Mouse (Mus musculus) left cerebral cortex, postnatal 4 days (tissue): ENCODE measurements around the gene C1qtnf1. TPM values are rescaled to one million over a fixed set of nuclear protein-coding genes. Genes with fewer than 3 reads are reported as not detected.
"Not testable (repeated sequence)": the region's sequence is repeated elsewhere in the genome, so short reads cannot be mapped to it uniquely, and the experiment has no call there.

Experiments
- DNase-seq: peaks from one replicate; pipeline ENCODE4 v3.0.0-alpha.2; 2022
- intact Hi-C: fragments of 180-260 bp; cut with DNase I; formaldehyde crosslinking; loops from one replicate; pipeline ENCODE4 v1.15.1; 2025
- total RNA-seq, 2 experiments: library from RNA; stranded (reverse); gene quantifications; 2 replicates each; pipeline ENCODE4 v1.2.3; 2021

The C1qtnf1 gene
- 1 to 10 TPM; 7.2 to 7.4 TPM for total RNA-seq

- DNase-seq, result no peak
Observed at GRCm38 (mm10) chr11:118427986-118428385, at the start of gene C1qtnf1. Gene C1qtnf1, plus strand, starts transcription at chr11:118428203.

GRCm38 (mm10) chr11:118378656-118379055, 49.3 kb upstream of the C1qtnf1 start:
- intact Hi-C loops, result loop anchor here (10.0 kb wide), 1 partner anchor 304 kb away; no protein-coding TSS in a partner anchor
- no peak for DNase-seq

More at GRCm38 (mm10) chr11:118427986-118428385, at the start of gene C1qtnf1:
- intact Hi-C loops, result loop anchor here (5.0 to 10.0 kb wide), 2 partner anchors 314 to 547 kb away; no protein-coding TSS in a partner anchor

GRCm38 (mm10) chr11:118379251-118380009, 48.6 kb upstream of the C1qtnf1 start:
- intact Hi-C loops, result loop anchor here (10.0 kb wide), 1 partner anchor 305 kb away; no protein-coding TSS in a partner anchor
- DNase-seq, result peak; percentile 92

DNA sequence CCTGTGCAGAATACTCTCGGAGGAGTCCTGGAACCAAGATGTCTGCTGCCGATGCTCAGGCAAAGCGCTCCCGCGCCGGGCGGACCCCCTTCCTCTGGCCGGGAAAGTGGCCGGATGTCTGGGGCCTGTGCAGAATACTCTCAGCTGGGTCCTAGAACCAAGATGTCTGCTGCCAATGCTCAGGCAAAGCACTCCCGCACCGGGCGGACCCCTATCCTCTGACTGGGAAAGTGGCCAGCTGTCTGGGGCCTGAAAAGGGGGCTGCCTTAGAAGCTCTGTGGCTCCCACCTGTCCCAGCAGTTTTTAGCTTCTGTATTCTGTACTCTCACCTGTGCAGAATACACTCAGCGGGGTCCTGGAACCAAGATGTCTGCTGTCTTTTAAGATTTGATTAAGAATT, 40.2 kb upstream of the C1qtnf1 start:
- intact Hi-C loops, DNase-seq: not testable (repeated sequence)

DNA sequence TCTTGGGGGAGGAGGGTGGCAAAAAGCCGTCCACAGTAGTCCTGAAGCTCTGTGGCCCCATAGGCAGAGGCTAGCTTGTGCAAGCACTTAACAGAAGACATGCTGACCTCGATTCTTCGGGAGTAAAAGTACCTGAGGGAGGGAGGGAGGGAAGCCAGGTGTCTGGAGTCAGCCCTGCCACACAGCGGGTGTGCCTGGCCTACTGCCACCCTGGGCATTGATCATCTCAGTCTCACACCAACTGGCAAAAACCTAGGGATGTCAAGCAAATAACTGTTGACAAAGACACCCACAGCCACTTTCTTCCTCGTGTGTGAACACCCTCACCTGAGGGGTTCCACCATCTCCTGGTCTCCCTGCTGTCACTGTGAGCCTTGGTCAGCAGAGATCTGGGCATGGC, 34.0 kb upstream of the C1qtnf1 start:
- DNase-seq, result no peak
- intact Hi-C loops, result no loop called here

GRCm38 (mm10) chr11:118394538-118394937, 33.5 kb upstream of the C1qtnf1 start:
- intact Hi-C loops, result no loop called here
- no peak for DNase-seq

- DNase-seq, result no peak
- intact Hi-C loops, result no loop called here
Observed at GRCm38 (mm10) chr11:118397806-118398530, 30.0 kb upstream of the C1qtnf1 start.

DNA sequence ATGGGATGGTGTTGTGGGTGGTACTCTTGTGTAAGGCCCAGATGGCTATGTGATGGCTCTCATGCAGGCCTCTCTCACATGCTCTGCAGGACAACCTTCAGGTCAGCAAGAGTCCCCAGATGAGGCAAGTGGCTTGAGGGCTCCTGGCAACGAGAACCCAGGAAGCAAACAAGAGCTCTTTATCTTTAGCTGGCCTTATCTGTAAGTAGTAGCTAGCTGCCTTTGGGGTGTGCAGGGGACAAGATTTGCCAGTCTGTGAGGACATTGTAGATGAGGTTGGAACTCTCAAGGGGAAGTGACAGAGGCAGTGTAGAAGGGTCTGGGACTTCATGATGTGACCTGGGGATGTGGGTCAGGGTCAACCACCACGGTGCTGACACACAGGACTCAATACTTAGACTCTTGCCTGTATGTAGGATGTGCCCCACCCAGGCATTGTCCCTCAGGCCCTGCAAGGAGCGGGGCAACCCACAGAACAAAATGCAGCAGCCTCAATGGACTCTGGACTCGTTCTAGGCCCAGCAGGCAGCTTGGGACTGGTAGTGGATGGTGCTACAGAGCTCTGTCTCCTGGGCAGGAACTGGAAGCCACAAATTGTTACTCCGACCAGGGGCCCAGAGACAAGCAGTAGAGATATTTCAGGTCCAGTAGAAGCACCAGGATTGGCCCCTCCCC, 28.0 kb upstream of the C1qtnf1 start:
- intact Hi-C loops, result no loop called here
- no peak for DNase-seq

DNA sequence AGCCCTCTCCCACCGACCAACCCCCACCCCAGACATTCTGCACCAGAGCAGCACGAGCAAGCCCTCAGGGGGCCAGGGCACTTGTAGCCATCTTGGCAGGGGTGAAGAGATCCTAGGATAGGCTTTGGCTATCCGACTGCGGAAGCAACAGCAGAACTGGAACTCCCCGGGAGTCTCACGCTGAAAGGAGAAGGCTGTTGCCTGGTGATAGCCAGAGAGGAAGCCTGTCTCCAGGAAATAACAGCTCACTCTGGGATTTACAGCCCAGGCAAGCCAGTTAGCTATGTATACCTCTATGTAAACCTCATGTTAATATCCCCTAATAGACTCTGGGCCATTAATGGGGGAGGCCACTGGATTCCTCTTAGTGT, 27.5 kb upstream of the C1qtnf1 start:
- intact Hi-C loops, result no loop called here
- no peak for DNase-seq

DNA sequence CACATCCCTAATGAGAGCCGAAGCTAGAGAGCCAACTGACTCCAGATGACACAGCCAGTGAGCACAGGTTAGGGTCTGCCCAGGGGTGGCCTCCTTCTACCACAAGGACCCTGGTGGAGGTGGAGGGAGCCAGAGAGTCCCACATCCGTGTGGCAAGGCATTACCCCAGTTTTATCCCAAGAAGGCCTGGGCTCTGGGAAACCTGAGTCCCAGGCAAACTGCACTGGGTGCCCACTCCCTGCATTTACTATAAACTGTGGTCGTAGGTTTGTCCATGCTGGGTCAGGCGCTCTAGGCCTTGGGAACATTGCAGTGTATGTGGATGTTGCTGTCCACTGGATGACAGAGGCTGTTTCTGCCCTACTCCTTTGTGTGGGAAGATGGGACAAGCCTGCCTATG, 26.8 kb upstream of the C1qtnf1 start:
- DNase-seq, result no peak
- intact Hi-C loops, result no loop called here

- intact Hi-C loops, result no loop called here
- peak; percentile 29 for DNase-seq
Observed at GRCm38 (mm10) chr11:118401760-118402280, 26.2 kb upstream of the C1qtnf1 start, which contains the start of gene Lgals3bp. Gene Lgals3bp, minus strand, starts transcription at chr11:118402092.

- intact Hi-C loops, result no loop called here
- no peak for DNase-seq
Observed at GRCm38 (mm10) chr11:118403183-118403582, 24.8 kb upstream of the C1qtnf1 start.

GRCm38 (mm10) chr11:118403951-118404899, 23.8 kb upstream of the C1qtnf1 start:
- DNase-seq, result no peak
- intact Hi-C loops, result no loop called here

- intact Hi-C loops, result no loop called here
- DNase-seq, result no peak
Observed at GRCm38 (mm10) chr11:118405311-118405710, 22.7 kb upstream of the C1qtnf1 start.

GRCm38 (mm10) chr11:118406521-118406920, 21.5 kb upstream of the C1qtnf1 start:
- intact Hi-C loops, result no loop called here
- DNase-seq, result no peak

DNA sequence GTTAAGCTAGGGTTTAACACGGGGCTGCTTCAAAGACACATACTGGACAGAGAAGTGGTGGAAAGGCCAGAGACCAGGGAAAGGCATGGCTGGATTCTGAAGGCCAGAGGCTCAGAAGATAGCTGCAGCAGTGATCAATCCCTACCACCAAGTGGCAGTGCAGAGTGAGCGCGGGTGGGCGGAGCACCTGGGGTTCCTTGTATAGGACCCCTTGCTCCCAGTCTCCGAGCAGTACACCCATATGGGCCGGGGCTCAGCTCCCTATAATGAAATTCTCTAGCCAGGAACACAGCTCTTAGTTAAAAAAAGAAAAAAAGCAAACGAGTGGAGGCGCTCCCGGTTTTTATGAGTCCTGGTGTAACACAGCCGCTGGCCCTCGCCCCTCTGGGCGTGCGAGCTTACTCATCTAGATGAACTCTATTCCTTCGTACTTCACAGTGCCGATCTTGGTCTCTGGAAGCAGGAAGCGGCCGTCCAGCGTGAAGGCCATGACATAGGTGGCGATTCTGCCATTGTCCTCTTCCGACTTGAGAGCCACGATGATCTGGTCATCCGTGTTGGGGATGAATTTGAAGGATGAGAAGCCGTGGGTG, 20.6 kb upstream of the C1qtnf1 start:
- intact Hi-C loops, result no loop called here
- peak; percentile 56 for DNase-seq

DNA sequence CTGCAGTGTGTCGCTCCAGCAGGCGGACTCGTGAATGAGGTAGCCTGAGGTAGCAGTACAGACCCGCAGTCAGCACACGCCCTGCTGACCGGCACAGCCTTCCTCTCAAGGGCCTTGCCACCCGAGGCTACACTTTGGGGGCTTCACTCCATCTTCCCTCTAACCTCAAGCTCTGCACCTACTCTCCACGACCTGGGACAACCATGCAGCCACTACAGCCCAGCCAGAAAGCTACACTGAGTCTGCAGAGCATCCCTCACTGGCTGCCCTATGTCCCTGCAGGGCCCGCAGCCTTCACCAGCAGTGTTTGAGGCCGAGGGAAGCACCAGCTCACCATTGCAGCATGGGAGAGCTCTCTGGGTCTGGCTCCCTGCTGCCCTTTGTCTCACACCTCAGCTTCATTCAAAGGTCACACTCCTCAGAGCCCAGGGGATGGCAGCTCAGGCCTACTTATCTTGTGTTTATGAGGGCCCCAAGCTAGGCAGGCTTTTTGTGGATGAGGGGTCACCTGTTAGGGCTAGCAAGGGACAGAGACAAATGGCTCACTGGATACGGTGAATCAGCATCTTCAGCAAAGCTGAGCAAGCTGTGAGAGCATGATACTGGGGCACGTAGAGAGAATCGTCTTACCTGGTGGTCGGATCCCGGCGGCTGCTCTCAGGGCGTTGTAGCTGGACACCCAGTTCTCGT, 19.8 kb upstream of the C1qtnf1 start:
- DNase-seq, result no peak
- intact Hi-C loops, result no loop called here

GRCm38 (mm10) chr11:118409106-118410072, 18.6 kb upstream of the C1qtnf1 start:
- intact Hi-C loops, result no loop called here
- DNase-seq, result no peak
